Mouse (Mus musculus) midbrain, embryonic 11.5 days (tissue): ENCODE data around the gene Slc8a1. TPM values are rescaled to one million over a fixed set of nuclear protein-coding genes. Genes with fewer than 3 reads are reported as not detected.
A peak's percentile ranks its signal among the peaks of the same experiment; 100 is the strongest.

Experiments used
- ATAC-seq: fragments of 200-750 bp; cut with Nextera tagmentation; 2 replicates; pipeline ENCODE4 v1.8.0; 2017; ENCODE audit warnings: moderate TSS enrichment, moderate library complexity; ENCODE audit not compliant: low FRiP score
- DNase-seq: peaks from one replicate; pipeline ENCODE4 v3.0.0; 2015; ENCODE audit warnings: low spot score; ENCODE audit errors: missing footprints
- H3K27ac ChIP-seq: fragments of 300-500 bp; sonication (generic); 2 replicates; pipeline ENCODE4 v1.5.1; 2014; ENCODE audit warnings: low read depth, low read length
- H3K27me3 ChIP-seq: fragments of 300-500 bp; sonication (generic); 2 replicates; pipeline ENCODE4 v1.6.1; 2014; ENCODE audit warnings: mild to moderate bottlenecking, low read length, moderate library complexity, mixed read lengths; ENCODE audit not compliant: control insufficient read depth, insufficient read depth
- H3K36me3 ChIP-seq: fragments of 300-500 bp; sonication (generic); 2 replicates; pipeline ENCODE4 v1.6.1; 2014; ENCODE audit warnings: mild to moderate bottlenecking, low read length, moderate library complexity, mixed read lengths; ENCODE audit not compliant: control insufficient read depth, insufficient read depth
- H3K4me1 ChIP-seq: fragments of 300-500 bp; sonication (generic); 2 replicates; pipeline ENCODE4 v1.6.1; 2014; ENCODE audit warnings: low read length; ENCODE audit not compliant: control insufficient read depth, insufficient read depth
- H3K4me2 ChIP-seq: fragments of 300-500 bp; sonication (generic); 2 replicates; pipeline ENCODE4 v1.6.1; 2014; ENCODE audit warnings: mild to moderate bottlenecking, moderate library complexity
- H3K4me3 ChIP-seq: fragments of 300-500 bp; sonication (generic); 2 replicates; pipeline ENCODE4 v1.5.1; 2014; ENCODE audit warnings: low read depth, low read length
- H3K9ac ChIP-seq: fragments of 300-500 bp; sonication (generic); 2 replicates; pipeline ENCODE4 v1.6.1; 2014; ENCODE audit warnings: low read length
- H3K9me3 ChIP-seq: fragments of 300-500 bp; sonication (generic); 2 replicates; pipeline ENCODE4 v1.6.1; 2016; ENCODE audit warnings: low read length; ENCODE audit not compliant: control insufficient read depth
- whole genome bisulfite sequencing: fragments of 180-500 bp; shearing (Covaris S2); extraction: QIAGEN DNeasy Blood & Tissue Kit; methylation state at CpG from one replicate; pipeline ENCODE4 v1.1.7; 2014; 5-methylcytosine and 5-hydroxymethylcytosine counted together
- polyA plus RNA-seq: library from polyadenylated mRNA; unstranded; fragments of >200 nt; fragmentation: Nextera tagmentation; extraction: Ambion mirVana; gene quantifications from 2 replicates; pipeline ENCODE4 v1.2.1, GENCODE M21; 2014

Slc8a1 gene
- polyA plus RNA-seq, 1 experiment from 2014 or later = 3.3 TPM

DNA sequence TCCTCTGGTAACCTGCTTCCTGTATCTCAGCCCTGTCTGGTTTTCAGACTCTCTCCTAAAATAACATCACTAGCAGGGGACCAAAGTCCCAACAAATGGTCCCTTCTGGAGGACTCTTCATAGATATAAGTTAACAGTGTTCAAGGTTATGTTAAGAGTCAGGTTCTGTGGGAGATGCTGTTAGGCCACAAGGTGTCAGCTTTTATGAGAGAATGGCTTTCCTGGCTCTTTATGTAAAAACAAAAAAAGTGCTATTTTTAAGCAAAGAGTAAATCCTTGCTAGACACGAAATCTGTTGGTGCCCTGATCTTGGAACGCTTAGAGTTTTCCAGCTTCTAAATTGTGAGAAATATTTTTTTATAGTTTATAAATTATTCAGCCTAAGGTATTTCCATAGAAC is 377.6 kb downstream of the Slc8a1 start:
- Histone ChIP-seq H3K27ac (no peak overlapping the region), H3K4me2 (no peak overlapping the region), H3K4me1 (no peaks in the 10 kb centered on the region), H3K9me3 (no peaks in the 10 kb centered on the region), H3K4me3 (no peak overlapping the region), H3K36me3 (no peaks in the 10 kb centered on the region), H3K27me3 (no peaks in the 10 kb centered on the region), H3K9ac (no peak overlapping the region)
- ATAC-seq (no peak), DNase-seq (no peak)
- WGBS = 84% methylated on average over 2 of the region's 2 CpGs

DNA sequence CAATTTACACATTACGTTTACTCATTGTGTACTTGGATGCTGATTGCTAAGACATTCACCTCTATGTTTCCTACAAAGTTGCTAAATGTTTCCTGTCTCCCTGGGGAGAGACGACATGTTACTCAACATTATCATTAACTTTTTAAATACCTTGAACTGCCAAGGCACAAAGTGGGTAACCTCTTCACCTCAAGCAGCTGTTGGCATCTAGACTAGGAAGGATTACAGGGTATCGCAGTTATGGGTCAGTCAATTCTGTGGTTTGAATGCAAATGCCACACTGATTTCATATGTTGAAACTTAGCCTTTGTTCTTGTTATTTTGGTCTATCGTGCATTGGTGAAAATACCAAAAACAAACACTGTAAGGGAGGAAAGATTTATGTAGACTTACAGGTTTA is 378.1 kb downstream of the Slc8a1 start:
- H3K4me3 ChIP-seq = no peak overlapping the region
- H3K4me2 ChIP-seq = no peak overlapping the region
- DNase-seq = no peak
- no peaks in the 10 kb centered on the region for H3K27me3 ChIP-seq
- H3K9ac ChIP-seq = no peak overlapping the region
- H3K9me3 ChIP-seq = peaks cover 1% of the 10 kb centered on the region; the same call in 1 of the 2 replicates
- H3K4me1 ChIP-seq = no peaks in the 10 kb centered on the region
- no peak for ATAC-seq
- whole genome bisulfite sequencing = 81% methylated on average over 4 of the region's 4 CpGs
- H3K27ac ChIP-seq = no peak overlapping the region
- H3K36me3 ChIP-seq = no peaks in the 10 kb centered on the region

DNA sequence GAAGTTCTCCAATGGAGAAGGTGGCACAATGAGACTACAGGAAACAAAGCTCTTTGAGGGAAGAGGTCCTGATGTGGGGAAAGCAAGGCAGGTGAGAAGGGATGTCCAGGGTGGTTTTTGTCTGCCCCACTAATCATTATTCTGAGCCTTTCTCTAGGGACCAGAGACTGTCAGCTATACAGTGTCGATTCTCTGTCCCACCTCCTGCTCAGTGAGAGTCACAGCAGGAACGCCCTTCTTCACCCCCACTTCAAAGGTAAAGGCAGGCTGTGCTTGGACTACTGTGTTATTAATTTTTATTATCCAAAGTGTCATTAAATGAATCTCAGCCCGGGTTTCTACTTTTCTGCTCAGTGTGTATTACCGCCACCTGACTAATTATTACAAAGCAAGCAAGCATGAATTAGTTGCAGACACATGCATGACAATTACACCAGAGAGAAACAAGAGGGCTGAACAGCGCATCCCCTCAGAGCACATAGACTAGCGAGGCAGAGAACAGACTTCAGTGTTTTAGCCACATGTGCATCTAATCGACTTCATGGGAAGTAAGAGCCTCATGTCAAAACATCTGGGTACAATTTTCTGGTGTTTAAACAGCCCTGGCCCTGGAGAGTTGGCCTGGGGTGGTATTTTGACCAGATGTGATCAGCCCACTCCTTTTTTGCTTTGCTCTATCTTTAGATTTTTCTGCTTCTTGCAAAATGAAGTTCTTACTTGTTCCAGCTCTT is 402.0 kb downstream of the Slc8a1 start:
- Histone ChIP-seq H3K36me3 (no peaks in the 10 kb centered on the region), H3K4me3 (no peak overlapping the region), H3K9ac (no peak overlapping the region), H3K27ac (no peak overlapping the region), H3K4me1 (no peaks in the 10 kb centered on the region), H3K27me3 (no peaks in the 10 kb centered on the region), H3K9me3 (no peaks in the 10 kb centered on the region), H3K4me2 (no peak overlapping the region)
- no peak for ATAC-seq
- DNase-seq = peak; percentile 82
- WGBS = 74% methylated on average over 7 of the region's 7 CpGs

DNA sequence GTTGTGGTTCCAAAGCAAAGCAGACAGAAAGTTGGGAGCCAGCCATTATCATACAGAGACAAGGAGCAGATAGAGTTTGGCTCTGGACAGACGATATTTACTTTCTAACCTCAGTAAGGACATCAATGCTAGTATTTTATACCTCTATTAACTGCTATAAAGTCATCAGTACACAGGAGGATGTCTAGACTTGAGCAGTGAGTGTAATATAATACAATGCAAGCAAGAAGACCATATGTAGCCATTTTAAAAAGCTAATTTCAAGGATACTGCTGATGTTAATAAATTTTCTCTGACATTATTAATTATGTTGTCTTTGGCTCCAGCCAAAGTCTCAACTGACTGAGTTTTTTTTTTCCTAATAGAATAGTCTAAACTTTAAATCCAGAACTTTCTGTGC is 402.7 kb downstream of the Slc8a1 start:
- H3K4me2 ChIP-seq = no peak overlapping the region
- no peak overlapping the region for H3K4me3 ChIP-seq
- no peak overlapping the region for H3K27ac ChIP-seq
- H3K9me3 ChIP-seq = no peaks in the 10 kb centered on the region
- WGBS = 80% methylated on average over 1 of the region's 1 CpGs
- no peaks in the 10 kb centered on the region for H3K4me1 ChIP-seq
- no peak overlapping the region for H3K9ac ChIP-seq
- H3K36me3 ChIP-seq = no peaks in the 10 kb centered on the region
- H3K27me3 ChIP-seq = no peaks in the 10 kb centered on the region
- peak; percentile 59 for DNase-seq
- ATAC-seq = no peak
